Mouse (Mus musculus): ENCODE measurements around the gene Sfmbt1. TPM values are rescaled to one million over a fixed set of nuclear protein-coding genes. Genes with fewer than 3 reads are reported as not detected.

The Sfmbt1 gene
- total RNA-seq, 1 experiment from 2014 or later = 27.0 TPM

DNA sequence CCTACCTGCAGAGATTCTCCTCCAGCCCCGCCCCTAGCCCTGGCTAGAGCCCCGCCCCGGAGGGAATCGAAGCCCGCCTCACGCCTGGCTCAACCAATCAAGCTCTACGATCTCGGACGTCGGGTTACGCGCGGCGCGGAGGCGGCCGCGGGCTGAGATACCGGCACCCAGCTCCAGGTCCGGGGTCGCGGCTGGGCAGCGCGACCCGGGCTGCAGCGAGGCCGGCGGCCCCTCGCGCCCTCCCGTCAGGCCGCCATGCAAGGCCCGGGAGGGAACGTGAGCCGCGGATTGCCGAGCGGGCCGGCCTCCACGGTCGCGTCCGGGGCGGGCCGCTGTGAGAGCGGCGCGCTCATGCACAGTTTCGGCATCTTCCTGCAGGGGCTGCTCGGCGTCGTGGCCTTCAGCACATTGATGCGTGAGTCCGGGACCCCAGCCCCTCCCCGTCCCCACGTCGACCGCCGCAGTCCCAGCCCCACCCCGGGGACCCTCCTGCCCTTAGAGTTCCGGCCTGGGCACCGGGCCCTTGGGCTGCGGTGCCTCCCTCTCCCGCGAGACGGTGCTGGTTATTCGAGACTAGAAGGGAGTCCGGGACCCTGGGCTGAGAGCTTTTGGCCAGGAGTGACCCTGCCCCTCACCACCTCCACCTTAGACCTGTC, 111.0 kb downstream of the Sfmbt1 start, which contains the start of gene Tmem110:
Gene Tmem110 (plus strand): TSS at position 115 of the 656 bp plus-strand sequence.
- DNase-seq = peak; percentile 93

DNA sequence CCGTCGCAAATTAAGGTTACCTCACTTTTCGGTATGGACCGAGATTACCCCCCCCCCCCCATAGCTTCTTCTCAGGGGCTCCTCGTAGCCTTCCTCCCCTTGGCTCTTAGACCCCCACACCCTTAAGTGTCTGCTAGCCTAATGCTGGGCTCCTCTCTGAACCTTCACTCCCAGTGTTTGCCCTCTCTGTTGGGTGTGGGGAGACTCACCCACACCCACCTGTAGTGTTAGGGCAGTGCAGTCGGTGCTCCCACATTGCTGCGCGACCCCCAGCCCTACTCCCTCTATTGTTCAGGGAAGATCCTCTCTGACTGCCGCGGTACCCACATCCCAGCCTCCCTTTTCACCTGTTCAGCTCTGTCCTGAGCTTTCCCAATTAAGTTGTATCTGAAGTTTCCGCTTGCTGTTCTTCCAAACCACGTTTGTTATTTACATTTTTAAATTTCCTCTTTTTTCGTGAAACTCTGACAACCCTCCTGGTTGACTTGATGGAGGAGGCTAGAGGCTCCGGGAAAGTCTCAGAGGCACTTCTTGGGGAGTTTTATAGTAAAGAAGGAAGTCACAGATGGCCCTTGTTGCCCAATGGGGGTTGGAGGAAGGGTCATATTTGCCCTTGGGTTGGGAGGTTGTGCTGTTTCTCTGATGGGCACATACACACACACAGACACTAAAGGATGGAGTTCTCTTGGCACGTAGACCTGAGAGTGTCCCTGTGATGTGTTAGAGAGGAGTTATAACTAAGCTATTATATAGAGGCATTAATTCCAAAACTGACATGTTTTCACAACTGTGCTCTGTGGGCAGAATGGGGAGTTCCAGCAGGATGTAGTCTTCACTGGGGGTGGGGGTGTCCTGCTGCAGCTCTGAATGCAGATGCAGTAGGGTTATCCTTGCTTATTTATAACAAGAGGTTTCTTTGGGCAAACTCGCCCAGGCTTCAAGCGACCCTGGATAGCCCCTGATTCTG, 111.8 kb downstream of the Sfmbt1 start:
- DNase-seq = no peak

DNA sequence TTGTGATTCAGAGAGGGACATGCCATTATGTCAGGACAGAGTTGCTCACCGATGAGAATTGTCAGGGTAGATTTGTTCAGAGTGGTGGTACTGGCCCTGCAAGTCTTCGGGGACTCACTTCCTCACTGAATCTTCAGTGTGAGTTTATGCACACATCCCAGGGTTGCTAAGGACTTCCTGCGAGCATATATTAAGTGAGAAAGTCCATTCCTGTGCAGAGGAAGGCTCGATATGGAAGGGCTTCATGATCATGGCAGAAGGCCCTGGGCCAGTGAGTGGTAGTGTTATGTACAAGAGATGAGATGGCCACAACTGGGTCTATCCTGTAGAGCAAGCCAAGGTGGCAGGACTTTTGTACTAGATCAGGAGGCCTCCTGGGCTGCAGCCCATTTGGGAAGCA, 112.8 kb downstream of the Sfmbt1 start:
- no peak for DNase-seq

DNA sequence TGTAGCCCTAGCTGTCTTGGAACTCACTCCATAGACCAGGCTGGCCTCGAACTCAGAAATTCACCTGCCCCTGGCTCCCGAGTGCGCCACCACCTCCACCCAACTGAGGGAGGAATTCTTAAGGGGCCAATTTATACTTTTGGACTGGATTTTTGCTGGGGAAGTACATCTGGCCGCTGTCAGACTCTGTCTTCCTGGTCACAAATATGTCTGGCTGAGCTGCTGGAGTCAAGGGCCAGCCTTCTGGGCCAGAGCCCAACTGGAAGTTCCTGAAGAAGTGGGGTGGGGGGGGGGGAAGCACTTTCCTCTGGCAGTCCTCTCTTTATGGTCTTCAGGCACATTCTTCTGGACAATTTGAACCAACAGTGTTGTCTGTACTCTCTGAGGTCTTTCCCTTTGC, 113.4 kb downstream of the Sfmbt1 start:
- DNase-seq = peak; percentile 42

DNA sequence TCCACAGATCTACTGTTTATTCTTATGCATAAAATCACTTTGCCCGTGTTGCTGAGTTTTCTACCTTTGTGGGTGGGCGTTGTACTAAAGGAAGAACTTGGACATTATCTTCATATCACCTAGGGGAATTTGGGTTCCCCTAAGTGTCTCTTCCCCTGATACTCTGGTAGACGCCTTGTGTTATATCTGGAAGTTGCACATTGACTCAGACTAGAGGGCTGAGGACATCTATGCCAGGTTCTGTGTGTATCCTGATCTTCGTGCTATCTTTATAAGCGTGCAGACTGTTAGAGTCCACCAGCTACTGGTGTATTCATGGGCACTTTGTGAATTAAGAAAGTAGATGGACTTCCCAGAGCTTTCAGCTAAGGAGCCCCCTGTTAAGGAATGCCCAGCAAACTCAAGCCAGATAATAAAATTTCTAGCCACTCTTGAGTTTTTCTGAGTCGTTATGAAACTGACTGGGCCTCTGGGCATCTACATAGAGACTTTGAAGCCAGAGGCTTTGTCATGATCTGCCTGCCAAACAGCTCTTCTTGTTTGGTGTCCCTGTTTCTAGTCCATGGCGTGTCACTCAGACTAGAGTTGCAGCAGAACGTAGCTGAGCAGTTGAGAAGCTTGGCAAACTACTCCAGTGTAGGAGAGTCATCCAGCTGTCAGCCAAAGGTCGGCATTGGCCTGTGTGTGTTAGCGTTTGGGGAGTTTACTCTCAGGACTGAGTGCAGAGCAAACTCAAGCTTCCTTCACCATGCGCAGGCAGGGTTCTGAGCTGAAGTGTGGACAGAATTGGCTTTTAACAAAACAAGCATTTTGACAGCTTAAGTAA, 114.2 kb downstream of the Sfmbt1 start:
- DNase-seq = peak; percentile 75

DNA sequence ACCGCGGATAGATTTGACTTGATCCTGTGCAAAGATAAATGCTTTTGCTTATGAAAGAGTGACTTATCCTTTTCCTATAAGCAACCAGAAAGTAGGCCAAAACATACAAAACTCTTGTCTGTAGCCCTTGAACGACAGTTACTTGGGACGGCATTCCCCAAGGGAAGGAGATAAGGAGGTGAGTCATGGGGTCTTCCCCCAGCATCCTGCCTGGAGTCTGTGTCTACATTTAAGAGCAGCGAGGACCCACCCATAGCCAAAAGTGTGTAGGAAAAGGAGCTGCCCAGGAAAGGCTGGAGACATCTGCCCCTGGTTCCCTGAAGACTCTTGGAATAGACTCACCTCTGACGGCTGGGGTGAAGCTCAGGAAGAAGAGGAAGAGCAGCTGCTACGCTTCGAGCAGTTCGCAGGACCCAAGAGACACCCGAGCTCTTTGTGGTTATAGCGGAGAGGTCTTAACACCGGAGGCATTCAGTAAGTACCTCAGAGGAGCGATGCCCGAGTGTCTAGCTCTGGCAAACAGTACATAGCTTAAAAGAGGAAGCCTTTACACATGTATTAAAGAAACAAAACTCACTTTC, 122.9 kb downstream of the Sfmbt1 start:
- DNase-seq = no peak

DNA sequence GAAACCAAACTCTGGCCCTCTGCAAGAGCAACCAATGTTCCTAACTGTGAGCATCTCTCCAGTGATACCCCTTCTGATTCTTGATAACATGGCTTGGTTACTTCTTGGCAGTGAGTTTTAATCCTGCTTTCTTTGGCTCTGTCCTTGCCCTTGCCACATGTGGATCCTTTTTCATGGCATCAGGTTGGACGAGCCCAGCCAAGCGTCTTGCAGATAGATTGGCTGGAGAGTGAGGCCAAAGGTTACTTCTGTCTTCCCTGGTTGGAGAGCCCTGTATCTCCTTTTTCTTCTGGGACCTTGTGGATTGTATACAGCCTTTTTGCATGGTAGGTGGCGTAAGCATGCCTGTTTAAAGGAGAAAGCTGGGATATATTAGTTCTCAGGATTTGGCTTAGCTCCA, 129.1 kb downstream of the Sfmbt1 start:
- peak; percentile 40 for DNase-seq

DNA sequence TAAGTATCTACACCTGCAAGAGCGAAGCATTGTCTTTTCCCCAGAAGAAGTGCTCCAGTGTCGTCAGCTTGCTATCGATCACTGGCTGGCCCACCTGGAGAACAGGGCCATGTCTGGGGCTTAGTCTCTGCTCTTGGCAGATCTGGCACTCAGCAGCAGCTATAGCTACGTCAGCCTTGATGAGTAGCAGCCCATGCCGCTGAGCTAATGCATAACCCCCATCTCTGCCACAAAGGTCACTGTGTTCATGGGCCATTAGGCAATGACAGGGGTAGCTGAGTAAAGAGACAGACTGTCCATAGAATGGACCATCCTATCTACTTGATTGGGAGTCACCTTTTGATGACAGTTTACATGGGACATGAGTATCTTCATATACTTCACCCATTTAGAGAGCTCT, 135.9 kb downstream of the Sfmbt1 start:
- no peak for DNase-seq

DNA sequence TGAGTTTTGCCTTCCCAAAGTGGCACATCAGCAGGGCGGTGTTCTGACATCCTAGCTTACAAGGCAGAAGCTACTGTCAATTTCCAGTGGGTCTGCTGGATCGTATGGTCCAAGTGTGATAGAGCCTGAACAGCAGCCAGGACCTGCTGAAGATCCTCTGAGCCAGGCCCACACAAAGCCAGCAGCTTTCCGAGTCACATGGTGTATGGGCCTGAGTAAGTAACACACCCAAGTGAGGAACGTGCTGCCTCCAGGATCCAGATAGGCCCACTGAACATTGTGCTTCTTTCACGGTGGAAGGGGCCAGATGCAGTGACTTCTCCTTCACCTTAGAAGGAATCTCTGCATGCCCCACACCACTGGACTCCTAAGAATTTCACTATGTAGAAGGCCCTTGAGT, 137.7 kb downstream of the Sfmbt1 start:
- DNase-seq = no peak

DNA sequence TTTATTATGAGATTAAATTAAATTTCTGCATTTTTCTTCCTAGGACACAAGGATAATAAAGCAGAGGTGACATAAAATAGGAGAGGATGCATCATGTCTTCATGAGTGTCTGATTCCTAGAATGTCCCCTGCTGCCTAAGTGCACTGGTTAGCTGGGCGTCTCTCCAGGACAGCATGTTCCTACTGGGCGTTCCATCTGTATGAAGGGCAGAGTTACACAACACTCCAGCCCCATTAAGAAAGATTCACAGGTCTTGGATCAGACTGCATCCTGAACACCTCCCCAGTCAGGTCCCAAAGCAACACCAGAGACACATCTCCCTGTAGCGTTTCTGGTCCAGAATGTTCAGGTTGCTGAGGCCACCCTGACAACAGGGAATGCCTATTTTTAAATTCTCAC, 140.7 kb downstream of the Sfmbt1 start:
- peak; percentile 48 for DNase-seq

DNA sequence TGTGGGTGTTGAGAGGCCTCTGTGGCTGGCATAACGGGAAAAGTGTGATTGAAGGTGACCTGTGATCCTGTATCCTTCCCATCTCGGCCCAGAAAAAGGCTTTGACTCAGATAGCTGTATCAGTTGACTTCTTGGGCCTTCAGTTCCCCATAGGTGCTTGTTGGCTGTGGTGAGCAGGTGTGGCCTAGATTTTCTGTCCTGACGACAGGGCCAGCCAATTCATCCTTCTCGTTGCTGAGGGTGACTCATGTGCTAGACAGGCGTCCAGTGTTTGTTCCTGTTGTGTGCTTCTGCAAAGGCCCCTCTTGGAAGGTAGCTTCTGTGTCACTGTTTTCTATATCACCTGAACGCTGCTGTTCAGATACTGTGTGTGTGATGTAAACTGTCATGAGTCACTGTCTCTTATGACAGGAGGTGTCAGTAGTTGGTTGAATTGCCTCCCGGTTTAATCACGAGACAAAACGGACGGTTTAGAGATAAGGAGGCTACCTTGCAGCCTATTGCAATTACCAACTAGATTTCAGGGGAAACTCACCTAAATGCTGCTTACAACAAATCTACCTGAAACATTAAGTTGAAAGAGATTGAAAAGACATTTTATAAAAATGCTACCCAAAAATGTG, 142.3 kb downstream of the Sfmbt1 start:
- no peak for DNase-seq

DNA sequence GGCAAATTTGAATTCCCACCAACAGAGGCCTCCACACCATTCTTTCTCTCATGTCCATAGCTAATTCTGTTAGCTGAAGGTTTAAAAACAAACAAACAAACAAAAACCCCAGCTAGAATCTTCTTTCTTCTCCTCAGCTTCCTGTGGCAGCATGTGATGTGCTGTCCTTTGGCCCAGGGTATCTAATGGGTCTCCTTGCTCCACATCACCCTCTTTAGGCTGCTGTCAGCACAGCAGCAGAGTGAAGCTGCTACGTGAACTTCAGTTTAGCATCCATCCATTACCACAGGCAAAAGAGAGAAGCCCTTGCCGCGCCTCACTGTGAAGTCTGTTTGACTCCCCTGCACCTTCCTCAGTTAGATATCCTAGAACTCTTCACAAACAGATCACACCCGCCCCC, 143.3 kb downstream of the Sfmbt1 start:
- DNase-seq = no peak

DNA sequence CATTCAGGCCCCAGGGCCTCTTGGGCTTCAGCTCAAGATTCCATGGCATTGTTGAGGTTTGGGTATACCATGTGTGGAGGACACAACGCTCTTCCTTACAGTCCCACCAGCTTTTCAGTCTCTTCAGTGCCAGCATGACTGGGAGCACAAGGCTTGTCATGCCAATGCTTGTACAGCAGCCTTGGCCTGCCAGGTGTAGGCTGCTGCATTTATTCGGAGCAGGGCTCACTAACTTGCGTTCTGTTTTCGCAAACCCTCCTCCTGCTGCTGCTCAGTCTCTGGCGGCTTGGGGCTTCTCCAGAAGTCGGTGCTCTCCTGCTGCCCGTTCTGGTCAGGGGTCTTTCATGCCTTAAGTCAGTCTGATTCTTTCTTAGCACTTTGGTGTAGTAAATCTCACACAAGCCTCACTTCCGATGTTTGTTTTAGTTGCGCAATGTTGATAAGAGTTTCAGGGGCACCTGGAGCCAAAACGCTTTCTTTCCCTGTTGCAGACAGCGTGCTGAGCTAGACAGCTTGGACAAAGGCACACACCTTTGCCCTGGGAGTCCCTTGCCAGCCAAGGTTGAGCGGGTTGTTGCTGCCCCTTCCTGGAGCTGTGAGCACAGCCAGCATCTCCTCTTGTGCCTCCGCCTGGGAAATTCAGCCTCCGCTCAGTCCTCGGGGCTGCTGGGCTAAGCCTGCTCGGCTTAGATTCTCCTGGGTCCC, 146.9 kb downstream of the Sfmbt1 start:
- no peak for DNase-seq

DNA sequence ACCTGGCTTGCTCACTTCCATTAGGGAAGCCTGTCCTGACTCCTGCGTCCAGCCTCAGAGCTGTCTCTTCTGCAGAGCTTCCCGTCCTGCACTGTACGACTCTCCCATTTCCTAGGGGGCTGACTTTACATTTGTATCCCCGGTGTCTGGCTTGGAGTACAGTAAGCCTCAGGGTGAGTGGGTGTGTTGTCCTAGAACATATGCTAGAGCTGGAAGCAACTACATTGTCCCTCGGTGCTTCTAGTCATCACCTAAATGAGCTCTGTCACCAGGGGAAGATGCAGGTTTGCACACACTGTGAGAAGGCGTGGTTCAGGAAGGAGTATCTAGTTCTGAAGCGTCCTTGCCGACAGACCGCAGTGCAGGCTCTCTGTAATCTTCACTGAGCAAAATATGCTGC, 147.7 kb downstream of the Sfmbt1 start:
- DNase-seq = no peak

DNA sequence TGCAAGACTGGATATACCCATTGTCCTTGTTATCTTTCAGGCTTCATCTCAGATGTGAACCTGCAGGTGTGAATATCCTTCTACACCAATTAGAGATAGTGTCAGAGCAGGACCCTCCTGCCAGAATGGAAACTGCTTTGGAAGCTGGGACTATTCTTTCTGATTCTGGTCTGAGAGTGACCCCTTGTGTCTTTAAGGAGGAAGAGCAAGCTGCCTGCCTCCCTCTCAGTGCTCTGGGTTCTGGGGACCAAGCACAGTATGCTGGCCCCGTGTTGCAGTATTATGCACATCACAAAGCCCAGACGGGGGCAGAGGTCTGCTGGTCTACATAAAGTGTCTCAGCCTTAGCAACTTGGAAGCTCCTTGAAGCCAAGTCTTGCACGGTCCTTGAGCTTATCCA, 150.7 kb downstream of the Sfmbt1 start:
- DNase-seq = no peak

DNA sequence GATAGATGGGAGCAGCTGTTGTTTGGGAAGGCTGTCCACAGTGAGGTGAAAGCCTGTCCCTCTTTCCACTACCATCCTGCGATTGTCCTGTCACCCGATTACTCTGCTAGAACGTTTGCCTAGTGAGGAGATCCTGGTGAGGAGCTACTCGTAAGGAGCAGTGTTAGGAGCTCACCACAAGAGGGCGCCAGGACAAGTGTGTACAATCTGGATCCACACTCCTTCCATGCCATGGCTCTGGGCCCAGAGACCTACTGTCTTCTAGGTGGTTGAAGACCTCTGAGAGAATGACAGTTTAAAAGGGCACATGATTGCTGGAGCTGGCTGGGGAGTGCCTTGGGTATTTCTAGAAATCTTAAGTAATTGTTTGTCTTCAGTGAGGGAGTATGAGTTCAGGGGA, 152.4 kb downstream of the Sfmbt1 start:
- peak; percentile 89 for DNase-seq

DNA sequence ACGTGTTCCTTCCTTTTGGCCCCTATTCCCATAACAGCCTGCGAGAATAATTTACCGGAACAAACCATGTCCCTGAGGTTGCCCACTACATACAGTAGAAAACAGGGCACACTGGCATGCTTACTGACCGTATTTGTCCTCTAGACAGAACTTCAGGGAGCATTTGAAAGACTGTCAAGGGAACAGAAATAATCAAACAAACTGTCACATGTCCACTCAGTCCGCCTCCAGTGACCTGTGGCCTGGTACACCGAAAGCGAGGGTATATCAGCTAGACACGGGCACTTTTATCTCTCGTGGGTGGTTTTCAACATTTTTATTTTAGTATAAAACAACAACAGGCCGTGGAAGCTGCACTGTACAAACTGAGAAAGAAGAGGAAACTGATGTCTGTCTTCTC, 154.2 kb downstream of the Sfmbt1 start:
- no peak for DNase-seq

DNA sequence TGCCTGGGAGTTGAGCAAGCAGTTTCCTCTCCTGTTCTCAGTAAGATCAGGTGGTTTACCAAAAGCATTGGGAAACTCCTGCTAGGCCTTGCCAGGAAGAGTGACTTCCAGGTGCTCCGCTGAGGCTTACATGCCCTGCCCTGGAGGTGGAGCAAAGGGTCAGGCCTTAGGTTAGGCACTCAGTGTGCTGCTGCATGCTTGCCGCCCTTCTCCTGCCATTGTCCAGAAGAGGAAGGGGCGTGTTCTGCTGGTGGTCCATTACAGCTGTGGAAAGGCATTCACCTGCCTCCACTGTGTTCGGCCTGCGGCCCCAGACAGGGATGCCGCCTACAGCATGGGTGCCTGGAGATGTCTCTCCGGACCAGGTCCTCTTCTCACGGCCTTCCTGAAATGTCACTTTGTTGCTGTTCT, 154.7 kb downstream of the Sfmbt1 start:
- DNase-seq = peak; percentile 56

DNA sequence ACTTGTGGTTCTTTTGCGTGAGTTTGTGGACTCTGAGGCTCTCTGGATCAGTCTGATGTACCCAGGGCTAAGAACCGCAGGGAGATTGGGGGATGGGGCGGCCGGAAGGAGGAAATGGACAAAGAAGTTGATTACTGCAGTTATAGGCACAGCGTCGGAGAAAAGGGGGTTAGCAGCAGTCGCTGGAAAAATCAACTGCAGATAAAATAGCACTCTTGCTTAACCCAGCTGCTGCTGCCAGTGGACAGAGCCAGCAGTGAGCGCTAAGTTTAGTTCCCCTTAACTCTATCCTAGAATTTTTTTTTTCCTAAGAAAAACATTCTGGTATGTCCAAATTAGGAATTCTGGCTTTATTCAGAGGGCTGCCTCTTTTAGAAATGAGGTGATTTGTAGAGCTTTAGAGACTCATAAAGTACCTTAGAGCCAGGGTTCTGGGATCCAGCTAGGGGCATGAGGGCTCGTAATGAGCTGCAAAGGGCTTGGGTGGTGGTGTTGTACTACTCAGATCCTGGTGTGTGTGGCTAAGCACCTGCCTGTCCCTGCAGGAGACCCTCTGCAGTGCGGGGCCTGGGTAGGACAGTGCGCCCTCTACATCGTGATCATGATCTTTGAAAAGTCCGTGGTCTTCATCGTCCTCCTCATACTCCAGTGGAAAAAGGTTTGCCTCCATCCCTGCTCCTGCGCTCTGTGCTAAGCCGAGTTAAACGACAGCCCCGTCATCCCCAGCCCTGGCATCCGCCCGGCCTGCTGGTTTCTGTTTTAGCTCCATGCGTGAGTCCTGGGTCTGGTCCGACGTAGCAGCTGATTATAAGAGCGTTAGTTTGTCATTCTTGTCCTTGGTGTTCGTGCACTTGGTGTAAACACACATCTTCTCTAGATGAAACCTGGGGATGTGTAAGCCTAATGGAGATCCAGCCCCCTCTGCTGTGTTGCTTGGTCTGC, 155.8 kb downstream of the Sfmbt1 start:
- no peak for DNase-seq
